Mouse (Mus musculus): ENCODE data around the gene Atxn7l1. TPM values are rescaled to one million over a fixed set of nuclear protein-coding genes. Genes with fewer than 3 reads are reported as not detected.
A peak's percentile ranks its signal among the peaks of the same experiment; 100 is the strongest.

Gene Atxn7l1
- polyA plus RNA-seq, 1 experiment: 176 TPM

DNA sequence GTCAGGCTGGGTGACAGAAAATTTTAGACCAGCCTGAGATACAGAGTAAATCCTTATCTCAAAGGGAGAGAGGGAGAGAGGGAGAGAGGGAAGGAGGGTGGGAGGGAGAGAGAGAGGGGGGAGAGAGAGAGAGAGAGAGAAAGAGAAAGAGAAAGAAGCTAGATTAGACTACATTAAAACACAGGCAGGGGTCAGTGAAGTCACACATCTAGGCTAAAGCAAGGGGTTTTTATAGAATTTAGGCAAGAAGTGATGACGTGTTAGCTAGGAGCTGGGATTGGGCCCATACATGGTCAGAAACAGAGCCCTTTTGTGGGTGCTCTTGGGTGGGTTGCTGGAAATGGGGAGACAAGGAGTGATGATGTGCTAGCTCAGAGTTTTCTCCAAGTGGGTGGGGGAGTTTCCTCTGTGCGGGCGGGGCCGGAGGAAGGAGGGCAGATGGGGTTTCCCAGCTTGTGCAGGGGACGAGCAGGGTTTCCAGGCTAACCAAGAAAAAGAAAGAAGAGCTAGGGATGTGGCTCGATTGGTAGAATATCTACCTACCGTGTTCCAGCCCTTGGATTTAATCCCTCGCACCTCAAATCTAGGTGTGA, 136.9 kb downstream of the Atxn7l1 start:
- Histone ChIP-seq H3K27me3 (ENCODE audit: control insufficient read depth, insufficient read depth, low read length) (no peaks in the 10 kb centered on the region), H3K4me3 (ENCODE audit: control insufficient read depth, low read depth, low read length) (no peak overlapping the region), H3K27ac (ENCODE audit: control insufficient read depth, insufficient read depth, low read depth, low read length) (no peak overlapping the region), H3K4me1 (ENCODE audit: control insufficient read depth, insufficient read depth, low read length) (no peaks in the 10 kb centered on the region), H3K36me3 (ENCODE audit: control insufficient read depth, insufficient read depth, low read length) (no peaks in the 10 kb centered on the region)
- TF ChIP-seq POLR2A (IDR thresholded peaks at IDR 0.05; ENCODE audit: control insufficient read depth, low read depth, low read length): no peak
- no peak for TF ChIP-seq CTCF (IDR thresholded peaks at IDR 0.05; ENCODE audit: control insufficient read depth, insufficient read depth, insufficient replicate concordance, low read depth, low read length)

DNA sequence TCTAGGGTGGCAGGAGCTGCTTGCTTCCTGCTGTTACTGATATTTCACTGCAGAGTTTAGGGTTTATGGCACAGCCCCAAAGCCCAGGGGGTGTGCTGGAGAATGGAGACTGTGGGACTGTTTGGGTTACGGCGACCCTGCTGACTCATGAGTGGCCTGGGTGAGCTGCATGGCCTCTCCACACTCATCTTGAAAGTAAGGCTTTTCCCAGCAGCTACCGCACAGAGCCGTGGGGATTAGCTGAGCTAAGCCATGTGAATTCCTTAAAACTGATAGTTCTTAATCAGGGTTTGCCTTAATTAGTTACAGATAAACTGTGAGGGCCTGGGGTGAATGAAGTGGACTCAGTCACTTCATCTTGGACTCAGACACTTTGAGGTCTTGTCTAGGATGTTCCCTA, 137.9 kb downstream of the Atxn7l1 start:
- no peaks in the 10 kb centered on the region for H3K4me1 ChIP-seq (ENCODE audit: control insufficient read depth, insufficient read depth, low read length)
- H3K36me3 ChIP-seq (ENCODE audit: control insufficient read depth, insufficient read depth, low read length): no peaks in the 10 kb centered on the region
- H3K27ac ChIP-seq (ENCODE audit: control insufficient read depth, insufficient read depth, low read depth, low read length): no peak overlapping the region
- no peaks in the 10 kb centered on the region for H3K27me3 ChIP-seq (ENCODE audit: control insufficient read depth, insufficient read depth, low read length)
- H3K4me3 ChIP-seq (ENCODE audit: control insufficient read depth, low read depth, low read length): no peak overlapping the region
- TF ChIP-seq CTCF (IDR thresholded peaks at IDR 0.05; ENCODE audit: control insufficient read depth, insufficient read depth, insufficient replicate concordance, low read depth, low read length) (no peak), POLR2A (IDR thresholded peaks at IDR 0.05; ENCODE audit: control insufficient read depth, low read depth, low read length) (no peak)

DNA sequence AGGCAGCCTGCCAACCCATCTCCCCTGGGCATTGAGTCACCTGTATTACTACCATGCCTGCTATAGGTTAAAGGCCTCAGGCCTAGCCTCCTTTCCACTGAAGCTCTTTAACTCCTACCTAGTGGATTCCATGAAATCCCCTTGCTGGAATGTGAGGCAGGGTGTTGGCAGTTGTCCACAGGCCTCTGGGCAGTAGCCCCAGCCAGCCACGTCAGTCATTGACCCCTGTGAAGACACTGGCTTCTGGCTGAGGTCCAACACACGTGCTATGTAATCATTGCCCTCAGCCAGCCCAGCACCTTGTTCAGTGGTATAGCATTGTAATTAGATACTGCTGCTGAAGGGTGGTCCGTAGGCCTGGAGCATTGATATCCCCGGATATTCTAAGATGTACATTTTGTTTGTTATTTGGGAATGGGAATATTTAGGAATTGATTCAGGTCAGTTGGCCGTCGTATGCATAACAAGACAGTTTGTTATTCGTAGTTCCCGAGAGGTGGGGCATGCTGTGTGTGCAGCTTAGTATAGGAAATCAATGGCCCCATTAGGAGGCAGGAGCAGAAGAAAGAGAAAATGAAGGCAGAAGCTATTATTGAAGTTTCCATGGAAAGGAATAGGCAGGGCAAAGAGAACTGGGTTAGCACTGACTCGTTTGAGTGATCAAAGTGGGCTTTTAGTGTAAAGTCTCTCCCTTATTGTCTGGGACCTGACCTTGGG, 138.6 kb downstream of the Atxn7l1 start:
- Histone ChIP-seq H3K27me3 (ENCODE audit: control insufficient read depth, insufficient read depth, low read length) (no peaks in the 10 kb centered on the region), H3K4me3 (ENCODE audit: control insufficient read depth, low read depth, low read length) (no peak overlapping the region), H3K36me3 (ENCODE audit: control insufficient read depth, insufficient read depth, low read length) (no peaks in the 10 kb centered on the region), H3K27ac (ENCODE audit: control insufficient read depth, insufficient read depth, low read depth, low read length) (no peak overlapping the region), H3K4me1 (ENCODE audit: control insufficient read depth, insufficient read depth, low read length) (no peaks in the 10 kb centered on the region)
- TF ChIP-seq CTCF (IDR thresholded peaks at IDR 0.05; ENCODE audit: control insufficient read depth, insufficient read depth, insufficient replicate concordance, low read depth, low read length): no peak
- TF ChIP-seq POLR2A (IDR thresholded peaks at IDR 0.05; ENCODE audit: control insufficient read depth, low read depth, low read length): no peak

DNA sequence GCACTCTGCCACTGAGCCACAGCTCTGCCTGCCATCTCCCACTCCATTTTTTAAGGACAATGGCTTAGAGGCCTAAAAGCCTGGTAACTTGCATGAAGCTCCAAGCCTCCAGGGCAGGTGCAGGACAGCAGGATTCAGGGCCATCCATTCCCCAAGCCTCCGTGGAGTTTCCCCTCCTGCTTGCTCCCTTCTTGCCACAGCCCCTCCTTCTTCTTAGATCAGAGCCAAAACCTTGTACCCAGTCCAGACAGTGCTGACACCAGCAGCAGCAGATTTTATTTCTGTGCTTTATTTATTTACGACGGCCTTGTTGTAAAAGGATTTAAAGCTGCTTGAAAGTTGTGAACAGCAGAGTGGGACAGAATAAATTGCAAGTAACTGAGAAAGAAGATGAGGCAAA, 140.2 kb downstream of the Atxn7l1 start:
- TF ChIP-seq CTCF (IDR thresholded peaks at IDR 0.05; ENCODE audit: control insufficient read depth, insufficient read depth, insufficient replicate concordance, low read depth, low read length) (no peak), POLR2A (IDR thresholded peaks at IDR 0.05; ENCODE audit: control insufficient read depth, low read depth, low read length) (no peak)
- no peak overlapping the region for H3K4me3 ChIP-seq (ENCODE audit: control insufficient read depth, low read depth, low read length)
- no peak overlapping the region for H3K27ac ChIP-seq (ENCODE audit: control insufficient read depth, insufficient read depth, low read depth, low read length)
- H3K36me3 ChIP-seq (ENCODE audit: control insufficient read depth, insufficient read depth, low read length): no peaks in the 10 kb centered on the region
- no peaks in the 10 kb centered on the region for H3K27me3 ChIP-seq (ENCODE audit: control insufficient read depth, insufficient read depth, low read length)
- no peaks in the 10 kb centered on the region for H3K4me1 ChIP-seq (ENCODE audit: control insufficient read depth, insufficient read depth, low read length)

DNA sequence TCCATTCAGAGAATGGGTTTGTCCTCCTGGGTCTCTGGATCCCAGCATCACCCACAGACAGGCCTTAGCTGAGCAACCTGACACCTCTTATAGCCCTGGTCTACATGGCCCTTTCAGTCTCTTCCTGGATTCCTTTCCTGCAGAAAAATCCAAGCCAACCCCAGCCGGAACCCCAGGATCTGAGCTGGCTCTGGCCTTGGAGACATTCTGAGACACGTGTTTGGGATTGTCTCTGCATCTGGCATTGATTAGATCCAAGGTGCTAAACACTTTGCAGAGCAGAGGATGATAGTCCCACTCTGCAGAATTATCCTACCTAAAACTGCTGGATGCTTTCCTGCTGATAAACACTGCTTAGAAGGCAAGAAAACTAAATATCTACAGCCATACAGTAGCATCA, 141.3 kb downstream of the Atxn7l1 start:
- no peak overlapping the region for H3K4me3 ChIP-seq (ENCODE audit: control insufficient read depth, low read depth, low read length)
- TF ChIP-seq CTCF (IDR thresholded peaks at IDR 0.05; ENCODE audit: control insufficient read depth, insufficient read depth, insufficient replicate concordance, low read depth, low read length) (no peak), POLR2A (IDR thresholded peaks at IDR 0.05; ENCODE audit: control insufficient read depth, low read depth, low read length) (no peak)
- H3K36me3 ChIP-seq (ENCODE audit: control insufficient read depth, insufficient read depth, low read length): no peaks in the 10 kb centered on the region
- H3K27ac ChIP-seq (ENCODE audit: control insufficient read depth, insufficient read depth, low read depth, low read length): no peak overlapping the region
- H3K4me1 ChIP-seq (ENCODE audit: control insufficient read depth, insufficient read depth, low read length): no peaks in the 10 kb centered on the region
- H3K27me3 ChIP-seq (ENCODE audit: control insufficient read depth, insufficient read depth, low read length): no peaks in the 10 kb centered on the region

DNA sequence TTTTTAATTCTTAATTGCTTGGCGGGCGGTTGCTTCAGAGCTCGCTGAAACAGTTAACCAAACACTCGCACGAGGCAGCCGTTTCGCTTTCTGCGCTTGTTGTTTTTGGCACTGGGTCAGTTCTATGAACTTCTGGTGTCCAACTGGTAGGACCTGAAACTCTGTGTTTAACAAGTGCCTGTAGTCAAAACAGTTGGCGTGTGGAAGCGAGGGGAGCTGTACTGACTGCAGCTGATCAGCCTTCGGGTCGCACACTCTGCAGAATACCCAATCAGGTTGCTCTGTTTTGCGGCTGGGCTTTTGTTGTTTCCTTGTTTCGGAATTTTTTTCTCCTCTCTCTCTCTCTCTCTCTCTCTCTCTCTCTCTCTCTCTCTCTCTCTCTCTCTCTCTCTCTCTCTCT, 154.6 kb downstream of the Atxn7l1 start:
- no peak overlapping the region for H3K27ac ChIP-seq (ENCODE audit: control insufficient read depth, insufficient read depth, low read depth, low read length)
- H3K36me3 ChIP-seq (ENCODE audit: control insufficient read depth, insufficient read depth, low read length): no peaks in the 10 kb centered on the region
- TF ChIP-seq POLR2A (IDR thresholded peaks at IDR 0.05; ENCODE audit: control insufficient read depth, low read depth, low read length): no peak
- TF ChIP-seq CTCF (IDR thresholded peaks at IDR 0.05; ENCODE audit: control insufficient read depth, insufficient read depth, insufficient replicate concordance, low read depth, low read length): no peak
- no peaks in the 10 kb centered on the region for H3K27me3 ChIP-seq (ENCODE audit: control insufficient read depth, insufficient read depth, low read length)
- H3K4me3 ChIP-seq (ENCODE audit: control insufficient read depth, low read depth, low read length): no peak overlapping the region; the same call in 1 of the 2 replicates
- H3K4me1 ChIP-seq (ENCODE audit: control insufficient read depth, insufficient read depth, low read length): peaks cover 5% of the 10 kb centered on the region

DNA sequence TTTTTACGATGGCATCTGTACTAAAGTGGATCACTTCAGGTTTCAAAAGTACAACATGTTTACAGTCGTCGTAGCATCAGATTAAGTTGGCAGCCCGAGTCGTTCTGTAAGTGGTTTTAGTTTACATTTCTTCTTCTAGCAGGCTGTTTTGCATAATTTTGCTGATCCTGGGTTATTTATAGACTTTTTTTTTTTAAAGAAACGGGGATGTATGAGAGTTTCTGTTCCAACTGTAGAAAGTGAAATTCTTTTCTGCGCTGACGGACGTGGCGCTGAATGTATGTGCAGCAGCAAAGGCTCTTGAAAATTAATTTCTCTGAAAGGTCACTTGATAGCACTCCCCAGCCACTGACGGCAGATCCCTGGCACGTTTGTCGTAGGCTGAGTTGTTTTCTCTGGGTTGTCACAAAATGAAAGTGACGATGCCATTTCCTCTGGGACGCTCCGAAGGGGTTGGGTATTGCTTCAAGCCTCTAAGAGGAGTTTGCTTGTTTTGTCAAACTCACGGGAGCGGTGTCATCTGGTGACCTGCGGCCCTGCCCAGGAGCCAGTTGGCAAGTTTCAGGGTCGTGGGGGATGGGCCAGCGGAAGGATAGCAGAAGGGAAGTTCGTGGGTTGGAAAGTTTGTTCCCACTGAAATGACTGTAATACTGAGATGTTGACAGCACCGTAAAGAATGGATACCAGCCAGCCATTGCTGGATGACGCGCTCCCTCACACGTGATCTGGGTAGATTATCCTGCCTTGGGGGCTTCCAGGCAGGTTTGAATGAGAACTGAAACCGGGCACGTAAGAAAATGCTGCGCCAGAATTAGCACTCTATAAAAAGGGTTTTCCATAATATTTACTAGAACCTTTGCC, 155.3 kb downstream of the Atxn7l1 start:
- peaks cover 5% of the 10 kb centered on the region for H3K4me1 ChIP-seq (ENCODE audit: control insufficient read depth, insufficient read depth, low read length)
- no peaks in the 10 kb centered on the region for H3K27me3 ChIP-seq (ENCODE audit: control insufficient read depth, insufficient read depth, low read length)
- no peaks in the 10 kb centered on the region for H3K36me3 ChIP-seq (ENCODE audit: control insufficient read depth, insufficient read depth, low read length)
- H3K27ac ChIP-seq (ENCODE audit: control insufficient read depth, insufficient read depth, low read depth, low read length): no peak overlapping the region; the same call in 1 of the 2 replicates
- peak overlapping the region; percentile 72 for H3K4me3 ChIP-seq (ENCODE audit: control insufficient read depth, low read depth, low read length)
- TF ChIP-seq CTCF (IDR thresholded peaks at IDR 0.05; ENCODE audit: control insufficient read depth, insufficient read depth, insufficient replicate concordance, low read depth, low read length): no peak
- no peak for TF ChIP-seq POLR2A (IDR thresholded peaks at IDR 0.05; ENCODE audit: control insufficient read depth, low read depth, low read length)
